Mouse (Mus musculus): ENCODE measurements around the gene Arhgap17.
A peak's percentile ranks its signal among the peaks of the same experiment; 100 is the strongest.

Arhgap17 gene

GRCm38 (mm10) chr7:123344079-123344780, 25.5 kb downstream of the Arhgap17 start:
- no peak for DNase-seq (ENCODE audit: low read depth, low spot score)

- no peak for DNase-seq (ENCODE audit: low read depth, low spot score)
These were observed 27.8 kb downstream of the Arhgap17 start for GRCm38 (mm10) chr7:123341896-123342295.

- DNase-seq (ENCODE audit: low read depth, low spot score), result peak; percentile 28
These were observed 31.4 kb downstream of the Arhgap17 start for GRCm38 (mm10) chr7:123338351-123338750.

GRCm38 (mm10) chr7:123336322-123336721, 33.4 kb downstream of the Arhgap17 start:
- DNase-seq (ENCODE audit: low read depth, low spot score), result peak; percentile 92

- peak; percentile 47 for DNase-seq (ENCODE audit: low read depth, low spot score)
These were observed 39.2 kb downstream of the Arhgap17 start for GRCm38 (mm10) chr7:123330506-123330905.

GRCm38 (mm10) chr7:123327909-123328308, 41.8 kb downstream of the Arhgap17 start:
- DNase-seq (ENCODE audit: low read depth, low spot score), result no peak

- DNase-seq (ENCODE audit: low read depth, low spot score), result no peak
These were observed 42.8 kb downstream of the Arhgap17 start for GRCm38 (mm10) chr7:123326901-123327300.

GRCm38 (mm10) chr7:123326062-123326461, 43.7 kb downstream of the Arhgap17 start:
- peak; percentile 53 for DNase-seq (ENCODE audit: low read depth, low spot score)

GRCm38 (mm10) chr7:123324105-123324504, 45.6 kb downstream of the Arhgap17 start:
- no peak for DNase-seq (ENCODE audit: low read depth, low spot score)

- no peak for DNase-seq (ENCODE audit: low read depth, low spot score)
These were observed 46.3 kb downstream of the Arhgap17 start for GRCm38 (mm10) chr7:123323388-123323787.

- peak; percentile 48 for DNase-seq (ENCODE audit: low read depth, low spot score)
These were observed 47.1 kb downstream of the Arhgap17 start for GRCm38 (mm10) chr7:123322452-123323121.

- no peak for DNase-seq (ENCODE audit: low read depth, low spot score)
These were observed 57.0 kb downstream of the Arhgap17 start for GRCm38 (mm10) chr7:123312738-123313137.

- peak; percentile 32 for DNase-seq (ENCODE audit: low read depth, low spot score)
These were observed 57.9 kb downstream of the Arhgap17 start for GRCm38 (mm10) chr7:123311836-123312235.

- DNase-seq (ENCODE audit: low read depth, low spot score), result no peak
These were observed 61.7 kb downstream of the Arhgap17 start for GRCm38 (mm10) chr7:123307887-123308558.

- no peak for DNase-seq (ENCODE audit: low read depth, low spot score)
These were observed 62.5 kb downstream of the Arhgap17 start for GRCm38 (mm10) chr7:123307236-123307635.

- no peak for DNase-seq (ENCODE audit: low read depth, low spot score)
These were observed 64.3 kb downstream of the Arhgap17 start for GRCm38 (mm10) chr7:123305397-123305796.

- no peak for DNase-seq (ENCODE audit: low read depth, low spot score)
These were observed 69.5 kb downstream of the Arhgap17 start for GRCm38 (mm10) chr7:123300258-123300657.

GRCm38 (mm10) chr7:123298225-123298624, 71.5 kb downstream of the Arhgap17 start:
- DNase-seq (ENCODE audit: low read depth, low spot score), result no peak

- DNase-seq (ENCODE audit: low read depth, low spot score), result peak; percentile 56
These were observed 73.6 kb downstream of the Arhgap17 start for GRCm38 (mm10) chr7:123296097-123296496.

- DNase-seq (ENCODE audit: low read depth, low spot score), result peak; percentile 47
These were observed 74.3 kb downstream of the Arhgap17 start for GRCm38 (mm10) chr7:123295423-123295822.

- DNase-seq (ENCODE audit: low read depth, low spot score), result no peak
These were observed 75.8 kb downstream of the Arhgap17 start for GRCm38 (mm10) chr7:123293898-123294297.

- no peak for DNase-seq (ENCODE audit: low read depth, low spot score)
These were observed 77.8 kb downstream of the Arhgap17 start for GRCm38 (mm10) chr7:123291942-123292341.

Measured in R1 (cell line).